Mouse (Mus musculus) liver, adult (tissue): ENCODE measurements around the gene Fcho1.

Experiments used
- GATA4 ChIP-seq: IDR thresholded peaks from 2 replicates; pipeline ENCODE4 v1.6.1; 2014; ENCODE audit warnings: mild to moderate bottlenecking, low read length; ENCODE audit not compliant: insufficient replicate concordance

The Fcho1 gene

DNA sequence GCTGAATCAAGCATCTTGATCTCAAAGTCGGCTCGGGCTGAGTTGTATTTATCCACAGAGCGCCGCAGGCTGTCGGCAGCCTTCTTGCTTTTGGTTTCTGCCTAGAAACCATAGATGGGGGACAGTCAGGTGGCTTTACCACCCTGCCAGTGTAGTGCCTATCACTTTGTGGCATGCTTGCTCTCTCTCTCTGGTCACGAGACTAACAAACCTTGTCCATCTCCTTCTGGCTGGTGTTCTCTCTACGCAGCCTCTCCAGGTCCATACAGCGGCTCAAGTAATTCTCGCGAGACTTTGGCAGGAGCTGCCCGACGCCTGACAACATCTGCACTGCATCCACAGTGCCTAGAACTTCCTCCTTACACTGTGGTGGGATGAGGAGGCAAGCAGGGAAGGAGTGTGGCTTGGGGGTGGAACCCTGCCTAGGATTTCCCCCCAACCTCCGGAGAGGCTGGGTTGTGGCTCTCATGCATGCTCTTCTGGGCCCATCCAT is 8.9 kb downstream of the Fcho1 start:
- TF ChIP-seq GATA4: no peak

DNA sequence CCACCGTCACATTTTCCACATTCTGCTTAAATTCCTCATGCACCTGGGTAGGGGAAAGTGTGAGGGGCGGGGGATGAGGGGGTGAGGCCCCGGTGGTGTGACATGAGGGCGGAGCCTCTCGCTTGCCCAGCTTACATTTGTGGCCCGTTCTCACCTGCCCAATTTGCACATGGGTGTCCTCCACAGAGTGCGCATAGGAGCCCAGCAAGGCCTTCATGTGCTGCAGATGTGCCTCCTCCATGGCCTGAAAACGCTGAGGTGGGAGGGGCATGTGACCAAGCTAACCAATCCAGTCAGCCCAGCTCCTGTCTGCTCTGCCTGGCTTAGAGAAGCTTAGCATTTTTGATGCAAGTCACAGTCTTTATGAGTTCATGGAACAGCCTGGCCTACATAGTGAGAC is 10.0 kb downstream of the Fcho1 start:
- TF ChIP-seq GATA4: no peak

DNA sequence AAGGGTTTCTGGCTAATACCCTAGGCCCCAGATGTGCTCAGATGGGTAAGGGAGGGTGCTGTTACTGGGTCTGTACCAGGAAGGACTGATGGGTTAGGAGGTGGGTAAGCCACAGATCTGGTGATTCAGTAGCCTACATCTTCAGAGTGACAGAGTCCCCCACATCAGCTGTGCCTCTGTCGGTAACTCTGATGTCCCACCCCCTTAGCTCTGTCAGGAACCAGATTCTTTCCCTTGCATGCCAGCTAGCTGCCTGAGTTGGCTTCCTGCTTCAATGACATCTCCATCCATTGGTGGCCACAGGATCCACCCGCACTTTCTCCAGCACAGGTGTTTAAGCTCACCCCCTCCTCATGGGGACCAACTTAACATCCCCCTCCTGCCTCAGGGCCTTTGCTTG is 13.9 kb downstream of the Fcho1 start:
- TF ChIP-seq GATA4: no peak

DNA sequence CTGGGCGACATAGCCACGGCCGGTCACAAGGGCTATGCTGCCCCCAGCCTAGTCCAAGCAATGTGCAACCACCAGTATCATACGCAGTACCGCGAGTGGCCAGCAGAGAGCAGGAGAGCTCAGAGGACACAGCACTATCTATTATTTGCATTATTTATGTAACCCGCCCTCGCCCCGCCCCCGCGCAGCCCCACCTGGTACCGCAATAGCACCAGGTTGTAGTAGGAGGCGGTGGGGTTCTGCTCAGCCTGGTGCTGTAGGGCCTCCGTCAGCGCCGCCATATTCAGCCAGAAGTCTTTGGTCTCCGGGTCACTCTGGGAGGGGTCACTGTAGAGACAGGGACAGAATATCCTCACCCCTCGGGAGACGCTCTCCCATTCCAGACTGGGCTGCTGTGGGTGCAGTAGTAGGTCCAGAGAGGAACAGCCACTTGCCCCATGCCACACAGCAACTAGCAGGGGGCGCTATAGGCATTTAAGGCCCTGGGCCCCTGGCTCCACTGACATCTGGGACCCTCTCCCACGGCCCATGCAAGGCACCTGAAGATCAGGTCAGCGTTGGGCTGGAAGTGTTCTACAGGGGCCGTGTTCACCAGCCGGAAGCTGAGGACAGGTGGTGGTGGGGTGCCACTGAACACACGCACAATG is 15.6 kb downstream of the Fcho1 start:
- TF ChIP-seq GATA4: no peak

DNA sequence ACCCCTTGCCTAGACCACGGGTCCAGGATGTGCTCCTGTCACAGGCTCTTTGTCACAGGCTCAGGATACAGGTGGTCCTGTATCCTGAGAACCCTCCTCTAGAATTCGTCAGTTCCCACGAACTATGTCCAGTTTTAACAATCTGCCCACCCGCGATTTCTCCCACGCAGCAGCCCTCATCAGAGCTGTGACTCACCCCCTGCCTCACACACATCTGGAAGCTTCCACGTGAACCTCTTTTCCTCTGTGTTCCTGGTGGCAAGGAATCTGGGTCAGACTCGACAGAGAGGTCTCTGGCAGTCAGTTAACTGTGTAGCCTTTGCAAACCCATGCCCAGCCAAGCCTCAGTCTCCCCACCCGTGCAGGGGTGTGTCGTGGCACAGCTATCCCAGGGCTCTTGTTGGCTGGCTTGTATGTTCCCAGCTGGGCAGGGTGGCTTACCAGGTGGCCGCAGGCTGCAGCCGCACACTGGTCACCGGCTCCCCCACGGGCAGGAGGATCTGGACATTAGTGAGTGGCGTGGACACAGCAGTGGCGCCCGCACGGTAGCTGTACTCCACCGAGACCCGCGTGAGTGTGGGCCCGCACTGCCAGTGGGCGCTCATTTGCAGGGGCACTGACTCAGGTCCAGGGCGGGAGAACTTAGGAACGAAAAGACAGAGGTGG is 16.2 kb downstream of the Fcho1 start:
- TF ChIP-seq GATA4: no peak

DNA sequence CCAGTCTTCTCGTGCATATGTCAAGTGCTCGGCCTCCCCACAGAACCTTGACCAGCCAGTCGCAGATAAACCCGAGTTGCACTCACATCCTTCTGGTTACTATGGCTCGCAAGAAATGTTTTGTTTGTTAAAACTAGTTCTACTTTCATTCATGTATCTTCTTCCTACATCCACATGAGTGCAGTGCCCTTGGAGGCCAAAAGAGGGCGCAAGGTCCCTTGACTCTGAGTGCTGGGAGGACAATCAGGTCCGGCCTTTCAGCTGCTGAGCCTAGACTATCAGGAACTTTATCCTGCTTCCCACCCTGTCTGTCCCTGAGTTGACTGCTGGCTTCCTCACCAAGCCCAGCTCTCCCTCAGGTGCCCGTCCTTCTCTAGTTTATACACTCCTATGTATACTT is 17.6 kb downstream of the Fcho1 start:
- no peak for TF ChIP-seq GATA4

DNA sequence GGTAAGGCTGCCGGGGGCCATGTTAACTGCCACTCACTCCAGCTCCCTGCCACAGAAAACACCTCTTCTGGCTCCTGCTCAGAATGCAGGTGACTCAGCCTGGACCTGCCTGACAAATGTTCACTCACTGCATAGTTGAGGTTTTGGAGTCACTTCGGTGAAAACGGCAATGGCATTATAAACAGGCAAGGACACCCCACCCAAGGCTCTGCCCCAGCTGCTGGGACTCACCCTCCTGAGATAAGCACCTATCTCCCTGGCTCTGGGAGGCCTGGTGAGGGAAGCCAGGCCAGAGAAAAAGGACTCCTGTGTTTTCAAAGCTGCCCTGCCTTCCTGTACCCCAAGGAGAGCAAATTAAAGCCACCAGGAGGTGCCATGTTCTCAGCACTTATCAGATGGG is 22.6 kb downstream of the Fcho1 start:
- no peak for TF ChIP-seq GATA4

DNA sequence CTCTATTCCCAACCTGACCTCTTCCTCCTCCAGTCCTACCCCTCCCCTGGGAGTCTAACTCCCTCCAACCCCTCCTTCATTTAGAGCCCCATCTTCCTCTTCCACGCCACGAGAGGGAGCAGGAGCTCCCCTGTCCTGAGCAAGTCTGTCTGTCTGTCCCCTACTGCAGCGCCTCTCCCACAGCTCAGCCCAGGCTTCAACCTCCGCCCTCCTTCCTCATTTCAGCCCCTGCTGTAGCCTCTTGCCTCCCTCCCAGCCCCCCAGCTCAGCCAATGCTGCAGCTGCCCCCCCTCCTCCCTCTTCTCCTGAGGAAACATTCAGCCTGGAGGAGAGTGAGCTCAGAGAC is 23.5 kb downstream of the Fcho1 start:
- TF ChIP-seq GATA4: no peak

DNA sequence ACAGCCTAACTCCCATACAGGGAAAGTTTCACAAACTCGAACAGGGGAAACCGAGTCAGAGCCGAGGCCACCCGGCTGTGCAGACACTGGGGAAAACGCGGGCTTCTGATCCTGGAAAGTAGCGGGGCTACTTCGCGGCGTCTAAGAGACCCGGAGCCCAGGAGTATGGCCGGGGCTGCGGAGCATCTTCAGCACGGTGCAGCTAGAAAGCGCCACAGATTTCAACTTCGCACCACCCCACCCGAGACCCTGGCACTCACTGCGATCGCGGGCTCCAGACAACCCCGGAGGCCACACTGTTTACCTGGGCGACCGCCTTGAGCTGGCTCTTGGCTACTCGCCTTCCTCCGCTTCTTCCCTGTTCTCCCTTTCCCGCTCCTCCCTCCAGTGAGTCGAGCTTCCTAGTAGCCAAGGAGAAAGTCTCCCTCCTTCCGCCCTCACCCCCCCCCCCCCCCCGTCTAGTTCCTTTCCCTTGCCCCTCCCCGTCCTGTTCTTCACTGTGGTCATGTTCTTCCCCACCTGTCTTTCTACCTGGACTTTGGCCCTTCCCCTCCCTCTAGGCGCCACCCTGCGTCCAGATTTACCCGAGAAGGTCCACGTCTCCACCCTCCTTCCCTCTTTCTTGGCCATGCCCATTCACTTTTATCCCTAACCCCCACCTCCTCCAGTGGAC is 24.0 kb downstream of the Fcho1 start, which contains the start of gene B3gnt3:
B3gnt3 (minus strand) TSS at position 376 of the 673 bp plus-strand sequence.
- no peak for TF ChIP-seq GATA4

DNA sequence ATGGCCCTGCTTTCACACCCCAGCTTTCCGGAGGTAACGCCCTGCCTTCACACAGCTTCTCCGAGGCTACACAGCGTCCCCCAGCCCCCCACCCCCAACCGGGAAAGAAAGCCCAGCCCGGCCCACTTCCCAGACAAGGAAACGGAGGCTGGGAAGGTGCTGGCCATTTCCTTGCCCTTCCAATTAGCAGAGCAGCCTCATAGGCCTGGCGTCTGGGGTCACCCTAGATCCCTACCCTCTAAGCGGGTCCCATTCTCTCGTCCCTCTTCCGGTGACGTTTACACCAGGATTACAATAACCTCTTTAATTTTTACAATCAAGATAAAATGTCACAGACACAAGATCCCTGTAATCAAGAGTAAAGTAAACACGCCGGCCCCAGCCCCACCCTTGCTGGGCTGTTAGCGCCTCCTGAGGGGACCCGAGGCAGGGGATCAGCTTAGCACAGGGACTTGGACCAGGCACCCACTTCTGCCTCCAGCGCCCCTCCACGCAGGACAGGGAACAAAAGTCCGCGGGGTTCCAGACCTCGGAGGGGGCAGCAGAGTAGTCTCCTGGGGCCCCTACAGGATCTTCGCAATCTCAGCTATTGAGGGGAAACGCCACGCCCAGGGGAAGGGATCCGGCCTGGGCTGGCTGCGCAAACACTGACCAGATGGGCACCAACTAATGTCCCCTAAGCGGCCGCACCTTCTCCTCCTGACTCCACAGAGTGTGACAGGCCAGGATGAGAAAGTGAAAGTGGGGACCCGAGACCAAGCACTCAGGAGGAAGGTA is 24.8 kb downstream of the Fcho1 start:
- TF ChIP-seq GATA4: no peak; the same call in 1 of the 2 replicates

DNA sequence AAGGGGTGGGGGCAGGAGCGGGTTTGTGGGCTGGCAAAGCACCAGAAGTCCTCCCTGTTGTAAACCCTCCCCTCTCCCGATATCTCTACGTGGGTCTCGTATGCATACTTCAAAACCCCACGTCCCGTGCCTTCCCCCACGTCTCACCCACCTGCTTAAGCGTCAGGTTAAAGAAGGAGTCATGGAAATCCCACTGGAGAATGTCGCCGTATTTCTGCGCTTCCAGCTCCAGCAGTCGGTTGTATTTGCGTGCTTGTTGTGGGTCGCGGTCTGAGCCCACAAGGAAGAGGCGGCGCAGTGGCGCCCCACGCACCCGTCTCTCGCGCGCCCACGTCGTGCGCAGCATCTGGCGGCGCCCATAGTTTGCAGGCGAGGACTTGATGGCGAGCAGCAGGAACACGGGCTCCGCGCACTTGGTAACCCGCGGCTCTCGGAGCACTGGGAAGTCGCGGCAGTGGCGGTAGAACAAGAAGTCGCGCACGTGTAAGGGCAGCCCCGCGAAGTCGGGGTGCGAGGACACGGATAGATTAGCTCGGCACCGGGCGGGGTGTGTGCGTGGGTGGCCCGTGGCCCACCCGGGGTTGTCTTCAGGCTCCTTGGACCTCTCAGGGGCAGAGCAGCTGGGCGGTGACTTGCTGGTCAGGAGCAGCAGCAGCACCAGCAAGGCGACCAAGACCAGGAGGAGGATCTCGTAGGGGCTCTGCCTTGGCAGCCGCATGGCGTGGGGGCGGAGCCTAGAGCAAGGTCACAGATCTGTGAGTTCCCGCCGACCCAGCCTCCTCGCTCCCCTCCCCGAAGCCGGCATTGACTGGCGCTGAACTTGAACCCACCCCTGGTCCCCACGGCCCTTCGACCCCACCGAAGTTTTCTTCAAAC is 32.1 kb downstream of the Fcho1 start:
- no peak for TF ChIP-seq GATA4

DNA sequence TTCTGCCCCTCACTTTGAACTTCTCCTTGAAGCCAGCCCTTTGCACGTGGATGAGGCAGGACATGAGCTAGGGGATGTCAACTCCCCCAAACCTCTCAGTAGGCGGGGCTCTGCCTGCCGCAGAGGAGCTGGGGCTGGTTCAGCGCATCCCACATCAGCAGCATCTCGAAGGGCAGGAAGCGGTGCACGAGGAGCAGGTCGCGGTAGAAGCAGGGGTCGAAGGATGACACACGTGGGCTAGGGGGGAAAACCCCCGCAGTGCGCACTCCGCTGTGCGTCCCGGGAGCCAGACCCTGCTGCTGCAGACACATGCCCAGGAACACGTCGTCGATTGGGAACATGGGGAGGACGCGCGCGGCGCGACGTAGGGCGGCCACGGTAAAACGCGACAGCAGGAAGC is 33.0 kb downstream of the Fcho1 start:
- TF ChIP-seq GATA4: no peak

DNA sequence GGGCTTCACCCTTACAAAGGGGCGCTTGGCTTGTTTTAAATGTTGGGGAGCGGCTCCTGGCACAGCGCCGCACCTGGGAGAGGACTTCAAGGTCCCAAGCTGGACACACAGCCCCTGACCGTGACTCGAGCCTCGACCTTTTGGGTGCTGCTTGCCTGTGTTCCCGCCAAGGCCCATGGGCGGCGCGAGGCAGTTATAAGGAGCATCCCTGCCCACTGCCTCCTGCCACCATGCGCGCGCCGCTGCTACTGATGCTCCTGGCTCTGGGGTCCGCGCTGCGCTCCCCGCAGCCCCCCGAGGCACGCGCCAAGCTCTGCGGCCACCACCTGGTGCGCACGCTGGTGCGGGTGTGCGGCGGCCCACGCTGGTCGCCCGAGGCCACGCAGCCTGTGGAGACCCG is 36.5 kb downstream of the Fcho1 start, which contains the start of gene Insl3:
Insl3 (plus strand) TSS at position 187 of the 400 bp plus-strand sequence.
- no peak for TF ChIP-seq GATA4

DNA sequence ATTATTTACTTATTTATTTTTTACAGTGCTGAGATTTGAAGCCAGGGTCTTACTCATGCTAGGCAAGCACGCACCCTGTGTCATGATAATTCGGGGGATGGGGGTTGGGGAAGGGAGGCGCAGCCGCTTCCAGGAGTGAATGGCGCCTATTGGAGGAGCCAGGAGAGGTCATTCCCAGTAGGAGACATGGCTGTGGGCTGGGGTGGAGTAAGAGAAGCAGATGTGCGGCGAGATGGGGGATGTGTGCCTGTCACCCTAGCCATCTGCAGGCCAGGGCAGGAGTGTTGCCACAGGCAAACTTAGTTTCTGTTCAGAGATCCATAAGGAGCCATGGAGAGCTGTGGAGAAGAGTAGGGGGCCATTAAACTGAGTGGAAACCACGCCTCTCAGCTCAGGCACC is 37.9 kb downstream of the Fcho1 start:
- no peak for TF ChIP-seq GATA4
